Mouse (Mus musculus): ENCODE measurements around the gene Prkce. TPM values are rescaled to one million over a fixed set of nuclear protein-coding genes. Genes with fewer than 3 reads are reported as not detected.

Gene Prkce
- total RNA-seq, 1 experiment = 1.7 TPM

- TF ChIP-seq ZNF384 (IDR thresholded peaks at IDR 0.05; ENCODE audit: low read depth, low read length) (no peak), MAFK (IDR thresholded peaks at IDR 0.05; ENCODE audit: insufficient read depth, low read depth, low read length) (no peak), CHD2 (IDR thresholded peaks at IDR 0.05; ENCODE audit: low read depth, low read length) (no peak), ZC3H11A (IDR thresholded peaks at IDR 0.05; ENCODE audit: borderline replicate concordance, low read depth, low read length) (no peak), HCFC1 (IDR thresholded peaks at IDR 0.05; ENCODE audit: borderline replicate concordance, insufficient read depth, low read length) (no peak)
- Histone ChIP-seq H3K9ac (ENCODE audit: insufficient read depth, low read depth, low read length, poor library complexity, severe bottlenecking) (no peak overlapping the region), H3K4me3 (ENCODE audit: insufficient read depth in 1 of 2, low read depth in 1 of 2, low read length in 2 of 2, poor library complexity in 1 of 2, severe bottlenecking in 1 of 2) (no peak overlapping the region), H3K27ac (ENCODE audit: insufficient read depth, low read depth, low read length, poor library complexity, severe bottlenecking) (no peak overlapping the region), H3K9me3 (ENCODE audit: control insufficient read depth, insufficient read depth, low read depth, low read length) (no peaks in the 10 kb centered on the region), H3K36me3 (ENCODE audit: control insufficient read depth, insufficient read depth, low read length, poor library complexity, severe bottlenecking) (no peaks in the 10 kb centered on the region), H3K4me1 (ENCODE audit: control insufficient read depth in 2 of 2, insufficient read depth in 2 of 2, low read length in 2 of 2, poor library complexity in 1 of 2) (no peaks in the 10 kb centered on the region)
- in situ Hi-C loops (cut with MboI; ENCODE audit: low sequenced_read_pairs in 2 of 2, unreplicated experiment in 2 of 2) = no loop called here
- no peak for DNase-seq (ENCODE audit: low read depth, low spot score)
Observed at GRCm38 (mm10) chr17:86392475-86392874, 224.9 kb downstream of the Prkce start.

- H3K36me3 ChIP-seq (ENCODE audit: control insufficient read depth, insufficient read depth, low read length, poor library complexity, severe bottlenecking) = no peaks in the 10 kb centered on the region
- H3K4me3 ChIP-seq (ENCODE audit: insufficient read depth in 1 of 2, low read depth in 1 of 2, low read length in 2 of 2, poor library complexity in 1 of 2, severe bottlenecking in 1 of 2) = no peak overlapping the region
- H3K9me3 ChIP-seq (ENCODE audit: control insufficient read depth, insufficient read depth, low read depth, low read length) = no peaks in the 10 kb centered on the region
- H3K9ac ChIP-seq (ENCODE audit: insufficient read depth, low read depth, low read length, poor library complexity, severe bottlenecking) = no peak overlapping the region
- in situ Hi-C loops (cut with MboI; ENCODE audit: low sequenced_read_pairs in 2 of 2, unreplicated experiment in 2 of 2) = no loop called here
- no peak for TF ChIP-seq ZNF384 (IDR thresholded peaks at IDR 0.05; ENCODE audit: low read depth, low read length)
- no peak for TF ChIP-seq CHD2 (IDR thresholded peaks at IDR 0.05; ENCODE audit: low read depth, low read length)
- TF ChIP-seq HCFC1 (IDR thresholded peaks at IDR 0.05; ENCODE audit: borderline replicate concordance, insufficient read depth, low read length) = no peak
- no peak for TF ChIP-seq ZC3H11A (IDR thresholded peaks at IDR 0.05; ENCODE audit: borderline replicate concordance, low read depth, low read length)
- no peak for TF ChIP-seq MAFK (IDR thresholded peaks at IDR 0.05; ENCODE audit: insufficient read depth, low read depth, low read length)
- no peak for DNase-seq (ENCODE audit: low read depth, low spot score)
- H3K27ac ChIP-seq (ENCODE audit: insufficient read depth, low read depth, low read length, poor library complexity, severe bottlenecking) = no peak overlapping the region
- no peaks in the 10 kb centered on the region for H3K4me1 ChIP-seq (ENCODE audit: control insufficient read depth in 2 of 2, insufficient read depth in 2 of 2, low read length in 2 of 2, poor library complexity in 1 of 2)
Observed at GRCm38 (mm10) chr17:86393191-86393590, 225.6 kb downstream of the Prkce start.

- Histone ChIP-seq H3K9ac (ENCODE audit: insufficient read depth, low read depth, low read length, poor library complexity, severe bottlenecking) (no peak overlapping the region), H3K9me3 (ENCODE audit: control insufficient read depth, insufficient read depth, low read depth, low read length) (no peaks in the 10 kb centered on the region), H3K4me3 (ENCODE audit: insufficient read depth in 1 of 2, low read depth in 1 of 2, low read length in 2 of 2, poor library complexity in 1 of 2, severe bottlenecking in 1 of 2) (no peak overlapping the region), H3K27ac (ENCODE audit: insufficient read depth, low read depth, low read length, poor library complexity, severe bottlenecking) (no peak overlapping the region), H3K4me1 (ENCODE audit: control insufficient read depth in 2 of 2, insufficient read depth in 2 of 2, low read length in 2 of 2, poor library complexity in 1 of 2) (no peaks in the 10 kb centered on the region), H3K36me3 (ENCODE audit: control insufficient read depth, insufficient read depth, low read length, poor library complexity, severe bottlenecking) (no peaks in the 10 kb centered on the region)
- in situ Hi-C loops (cut with MboI; ENCODE audit: low sequenced_read_pairs in 2 of 2, unreplicated experiment in 2 of 2) = no loop called here
- no peak for DNase-seq (ENCODE audit: low read depth, low spot score)
- TF ChIP-seq CHD2 (IDR thresholded peaks at IDR 0.05; ENCODE audit: low read depth, low read length) (no peak), ZC3H11A (IDR thresholded peaks at IDR 0.05; ENCODE audit: borderline replicate concordance, low read depth, low read length) (no peak), HCFC1 (IDR thresholded peaks at IDR 0.05; ENCODE audit: borderline replicate concordance, insufficient read depth, low read length) (no peak), MAFK (IDR thresholded peaks at IDR 0.05; ENCODE audit: insufficient read depth, low read depth, low read length) (no peak), ZNF384 (IDR thresholded peaks at IDR 0.05; ENCODE audit: low read depth, low read length) (no peak)
Observed at GRCm38 (mm10) chr17:86397097-86397496, 229.5 kb downstream of the Prkce start.

GRCm38 (mm10) chr17:86397647-86398046 is 230.1 kb downstream of the Prkce start:
- no peak for DNase-seq (ENCODE audit: low read depth, low spot score)
- no peaks in the 10 kb centered on the region for H3K4me1 ChIP-seq (ENCODE audit: control insufficient read depth in 2 of 2, insufficient read depth in 2 of 2, low read length in 2 of 2, poor library complexity in 1 of 2)
- TF ChIP-seq ZC3H11A (IDR thresholded peaks at IDR 0.05; ENCODE audit: borderline replicate concordance, low read depth, low read length) (no peak), HCFC1 (IDR thresholded peaks at IDR 0.05; ENCODE audit: borderline replicate concordance, insufficient read depth, low read length) (no peak), ZNF384 (IDR thresholded peaks at IDR 0.05; ENCODE audit: low read depth, low read length) (no peak), CHD2 (IDR thresholded peaks at IDR 0.05; ENCODE audit: low read depth, low read length) (no peak), MAFK (IDR thresholded peaks at IDR 0.05; ENCODE audit: insufficient read depth, low read depth, low read length) (no peak)
- in situ Hi-C loops (cut with MboI; ENCODE audit: low sequenced_read_pairs in 2 of 2, unreplicated experiment in 2 of 2) = no loop called here
- no peaks in the 10 kb centered on the region for H3K36me3 ChIP-seq (ENCODE audit: control insufficient read depth, insufficient read depth, low read length, poor library complexity, severe bottlenecking)
- H3K4me3 ChIP-seq (ENCODE audit: insufficient read depth in 1 of 2, low read depth in 1 of 2, low read length in 2 of 2, poor library complexity in 1 of 2, severe bottlenecking in 1 of 2) = no peak overlapping the region
- no peak overlapping the region for H3K27ac ChIP-seq (ENCODE audit: insufficient read depth, low read depth, low read length, poor library complexity, severe bottlenecking)
- H3K9me3 ChIP-seq (ENCODE audit: control insufficient read depth, insufficient read depth, low read depth, low read length) = no peaks in the 10 kb centered on the region
- no peak overlapping the region for H3K9ac ChIP-seq (ENCODE audit: insufficient read depth, low read depth, low read length, poor library complexity, severe bottlenecking)

GRCm38 (mm10) chr17:86398226-86398625 is 230.6 kb downstream of the Prkce start:
- Histone ChIP-seq H3K4me1 (ENCODE audit: control insufficient read depth in 2 of 2, insufficient read depth in 2 of 2, low read length in 2 of 2, poor library complexity in 1 of 2) (no peaks in the 10 kb centered on the region), H3K9ac (ENCODE audit: insufficient read depth, low read depth, low read length, poor library complexity, severe bottlenecking) (no peak overlapping the region), H3K36me3 (ENCODE audit: control insufficient read depth, insufficient read depth, low read length, poor library complexity, severe bottlenecking) (no peaks in the 10 kb centered on the region), H3K4me3 (ENCODE audit: insufficient read depth in 1 of 2, low read depth in 1 of 2, low read length in 2 of 2, poor library complexity in 1 of 2, severe bottlenecking in 1 of 2) (no peak overlapping the region), H3K9me3 (ENCODE audit: control insufficient read depth, insufficient read depth, low read depth, low read length) (no peaks in the 10 kb centered on the region), H3K27ac (ENCODE audit: insufficient read depth, low read depth, low read length, poor library complexity, severe bottlenecking) (no peak overlapping the region)
- TF ChIP-seq CHD2 (IDR thresholded peaks at IDR 0.05; ENCODE audit: low read depth, low read length) (no peak), MAFK (IDR thresholded peaks at IDR 0.05; ENCODE audit: insufficient read depth, low read depth, low read length) (no peak), HCFC1 (IDR thresholded peaks at IDR 0.05; ENCODE audit: borderline replicate concordance, insufficient read depth, low read length) (no peak), ZC3H11A (IDR thresholded peaks at IDR 0.05; ENCODE audit: borderline replicate concordance, low read depth, low read length) (no peak), ZNF384 (IDR thresholded peaks at IDR 0.05; ENCODE audit: low read depth, low read length) (no peak)
- in situ Hi-C loops (cut with MboI; ENCODE audit: low sequenced_read_pairs in 2 of 2, unreplicated experiment in 2 of 2) = no loop called here
- DNase-seq (ENCODE audit: low read depth, low spot score) = no peak
